Comparison of ENCODE assay signal across 11 mouse cellular contexts in the genomic region with DNA sequence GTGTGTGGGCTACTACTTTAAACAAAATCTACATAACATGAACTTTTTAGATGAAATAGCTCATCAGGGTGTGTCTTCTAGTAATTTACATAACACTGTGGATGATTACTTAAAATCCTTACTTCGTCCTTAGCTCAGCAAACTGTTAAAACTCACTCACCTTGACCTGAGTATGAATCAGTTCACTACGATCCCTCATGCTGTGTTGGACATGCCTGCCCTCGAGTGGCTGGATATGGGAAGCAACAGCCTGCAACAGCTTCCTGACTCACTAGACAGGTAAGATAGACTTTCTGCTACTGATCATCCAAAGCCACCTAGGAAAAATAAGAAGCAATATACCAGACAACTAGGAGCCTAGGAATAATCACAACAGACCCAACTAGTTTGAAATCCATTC. TPM values are rescaled to one million over a fixed set of nuclear protein-coding genes. Genes with fewer than 3 reads are reported as not detected.
DNase-seq lines count a peak whose midpoint lies in the region; ATAC-seq and TF ChIP-seq lines count a peak whose summit lies in the region.
"Had no signal": no experiment of that assay in that cellular context is flagged by ENCODE, and none has a peak within 500 bp of the region (broad histone marks: within the 10 kb centered on the region; RNA-seq: fewer than 3 reads in every experiment).

No protein-coding gene starts in this region.

- no peak overlapping the region for H3K27ac ChIP-seq in layer of hippocampus, adult 2 months
- H3K27ac ChIP-seq: embryonic facial prominence, embryonic 12.5 days; hindbrain, embryonic 12.5 days; macrophage had no signal

- DNase-seq in adrenal gland, adult (ENCODE audit: inconsistent age in 2 of 2, low spot score in 1 of 2) = peak; percentile 10 to 70
- no peak for DNase-seq in adrenal gland, adult 18-20 months (ENCODE audit: low spot score in 2 of 2)
- DNase-seq in layer of hippocampus, adult 2 months (ENCODE audit: low spot score in 2 of 2) = no peak
- no peak for DNase-seq in layer of hippocampus, adult 18-20 months (ENCODE audit: low spot score in 2 of 2)
- DNase-seq in brain, embryonic 14.5 days (ENCODE audit: low read depth) = peak; percentile 9
- no peak for DNase-seq in cerebellum, postnatal 36 days

- H3K36me3 ChIP-seq in E14TG2a.4 (ENCODE audit: insufficient read depth, low read length) = peaks cover 24% of the 10 kb centered on the region

- H3K9me3 ChIP-seq in E14TG2a.4 (ENCODE audit: low read length) = no peaks in the 10 kb centered on the region
- H3K9me3 ChIP-seq: embryonic facial prominence, embryonic 12.5 days; hindbrain, embryonic 12.5 days had no signal

- no peak for ATAC-seq in megakaryocyte progenitor cell, adult 5-6 weeks (replicated peaks; ENCODE audit: poor library complexity)

- H3K4me1 ChIP-seq in E14TG2a.4 (replicated peaks; ENCODE audit: low read depth, low read length) = peaks cover 17% of the 10 kb centered on the region
- H3K4me1 ChIP-seq: embryonic facial prominence, embryonic 12.5 days; hindbrain, embryonic 12.5 days had no signal

- H3K4me3 ChIP-seq in layer of hippocampus, adult 2 months = no peak overlapping the region
- no peak overlapping the region for H3K4me3 ChIP-seq in E14TG2a.4 (replicated peaks; ENCODE audit: low read length)
- H3K4me3 ChIP-seq: embryonic facial prominence, embryonic 12.5 days; hindbrain, embryonic 12.5 days had no signal

- H3K27me3 ChIP-seq in E14TG2a.4 (ENCODE audit: insufficient read depth, low read length) = no peaks in the 10 kb centered on the region
- H3K27me3 ChIP-seq: embryonic facial prominence, embryonic 12.5 days; hindbrain, embryonic 12.5 days had no signal

- peak; percentile 60 for TF ChIP-seq CTCF in layer of hippocampus, adult 2 months (conservative IDR thresholded peaks at IDR 0.05)
- TF ChIP-seq CTCF in E14TG2a.4 (conservative IDR thresholded peaks at IDR 0.05; ENCODE audit: low read length) = peak; percentile 23; the same call in 1 of the 2 replicates
- peak; percentile 38; the same call in 1 of the 2 replicates for TF ChIP-seq CTCF in brain, embryonic 14.5 days (IDR thresholded peaks at IDR 0.05; ENCODE audit: borderline replicate concordance, extremely low read depth, insufficient read depth, insufficient read length)

- no peak for TF ChIP-seq POLR2A in brain, embryonic 14.5 days (IDR thresholded peaks at IDR 0.05; ENCODE audit: borderline replicate concordance, extremely low read depth, insufficient read depth, insufficient read length, poor library complexity, severe bottlenecking)

RNA-seq across cellular contexts. Expression of gene Lrrc39, which starts 14.5 kb away (rescaled TPM):
- total RNA-seq in adrenal gland, adult 18-20 months (2021) = 1 to 10 TPM; 1.8 to 9.0 TPM
- total RNA-seq in layer of hippocampus, adult 2 months (2021) = under 1 TPM in 1 of 2 experiments, not detected in 1; 0.12 TPM
- not detected for total RNA-seq in layer of hippocampus, adult 18-20 months (2021)
- 0.08 and 0.10 TPM in 2 replicates for polyA plus RNA-seq in brain, embryonic 14.5 days (2012; rRNA removed)
- total RNA-seq in megakaryocyte progenitor cell, adult 5-6 weeks (2015) = 0.05 and 0.52 TPM in 2 replicates
- 0.37 and 0.84 TPM in 2 replicates for total RNA-seq in megakaryocyte progenitor cell, adult 5-6 weeks (2017)

RNA-seq across cellular contexts. Expression of gene Sass6, which starts 17.5 kb away (rescaled TPM):
- total RNA-seq in adrenal gland, adult 18-20 months (2021) = 1 to 10 TPM; 1.4 to 1.9 TPM
- total RNA-seq in layer of hippocampus, adult 2 months (2021) = 1 to 10 TPM; 7.4 to 9.4 TPM
- 1 to 10 TPM; 8.3 to 8.7 TPM for total RNA-seq in layer of hippocampus, adult 18-20 months (2021)
- polyA plus RNA-seq in brain, embryonic 14.5 days (2012; rRNA removed) = 10.4 and 10.7 TPM in 2 replicates
- 38.0 and 39.6 TPM in 2 replicates for total RNA-seq in megakaryocyte progenitor cell, adult 5-6 weeks (2015)
- 47.1 and 63.8 TPM in 2 replicates for total RNA-seq in megakaryocyte progenitor cell, adult 5-6 weeks (2017)

RNA-seq across cellular contexts. Expression of gene Trmt13, which starts 37.1 kb away (rescaled TPM):
- total RNA-seq in adrenal gland, adult 18-20 months (2021) = 10 to 100 TPM; 10.2 to 12.7 TPM
- total RNA-seq in layer of hippocampus, adult 2 months (2021) = 10 to 100 TPM; 17.9 to 24.4 TPM
- 10 to 100 TPM; 18.5 to 20.9 TPM for total RNA-seq in layer of hippocampus, adult 18-20 months (2021)
- polyA plus RNA-seq in brain, embryonic 14.5 days (2012; rRNA removed) = 25.3 and 27.2 TPM in 2 replicates
- 23.4 and 40.3 TPM in 2 replicates for total RNA-seq in megakaryocyte progenitor cell, adult 5-6 weeks (2015)
- total RNA-seq in megakaryocyte progenitor cell, adult 5-6 weeks (2017) = 28.3 and 34.9 TPM in 2 replicates

Comparison
In these comparisons a context has a peak if more than half of its experiments do, and no peak if none do; other contexts are left out.
1. DNase-seq: peak in adrenal gland, adult (2 of 2) and brain, embryonic 14.5 days (single experiment); none in adrenal gland, adult 18-20 months (0 of 2), layer of hippocampus, adult 2 months (0 of 2), layer of hippocampus, adult 18-20 months (0 of 2) and cerebellum, postnatal 36 days (0 of 2).
2. Peak in every context shown above with its lines, with median percentiles within 50 percentile points of each other: CTCF ChIP-seq.